Mouse (Mus musculus): ENCODE measurements around the gene Vill.

Gene Vill

DNA sequence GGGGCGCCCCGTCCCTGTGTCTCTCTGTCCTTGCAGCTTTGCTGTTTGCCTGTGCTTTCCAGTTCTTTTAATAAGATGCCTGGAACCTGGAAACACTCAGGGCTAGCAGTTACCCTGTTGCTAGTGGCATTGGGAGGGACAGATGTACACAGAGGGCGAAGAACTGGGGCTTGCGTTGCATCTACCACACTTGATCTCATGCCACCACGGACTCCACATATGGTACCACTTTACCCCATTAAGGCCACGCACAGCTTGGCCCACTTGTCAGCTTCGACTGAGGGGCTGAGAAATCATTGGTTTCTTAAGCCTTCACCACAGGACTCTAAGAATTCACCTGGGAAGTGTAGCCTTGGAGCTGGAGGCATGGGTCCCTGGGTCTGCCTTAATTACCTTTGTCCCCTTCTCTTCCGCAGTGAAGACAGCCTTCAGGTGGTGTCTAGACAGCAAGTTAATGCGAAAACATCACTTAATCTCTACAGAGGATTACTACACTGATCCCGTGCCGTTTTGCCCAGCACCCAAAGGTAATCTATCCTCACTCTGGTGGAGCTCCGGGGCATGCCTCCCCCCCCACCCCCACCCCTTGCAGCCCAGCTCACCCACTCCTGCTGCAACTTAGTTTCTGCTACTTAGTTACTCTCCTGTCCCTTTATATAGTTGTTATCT is 57.2 kb downstream of the Vill start:
- DNase-seq (ENCODE audit: low spot score in 2 of 2) = no peak

- DNase-seq (ENCODE audit: low spot score in 2 of 2) = no peak
These were observed 58.1 kb downstream of the Vill start for GRCm38 (mm10) chr9:119110640-119111039.

DNA sequence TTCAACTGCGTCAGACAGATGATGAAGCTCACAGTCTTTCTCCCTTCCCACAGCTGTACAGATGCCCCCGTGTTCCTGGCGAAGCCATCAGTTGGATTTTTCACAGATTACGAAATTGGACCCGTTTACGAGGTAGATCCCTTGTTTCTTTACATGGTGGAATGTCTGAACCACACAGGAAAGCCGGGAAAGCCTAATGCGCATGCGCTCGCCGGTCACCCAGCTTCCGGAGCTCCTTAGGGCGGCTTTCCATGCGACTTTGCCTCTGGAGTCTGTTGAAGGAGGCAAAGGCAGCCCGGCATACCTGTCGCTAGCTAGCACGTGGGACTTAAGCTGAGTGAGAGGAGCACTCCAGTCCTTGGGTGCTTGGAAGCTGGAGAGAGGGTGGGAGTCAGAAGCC is 62.3 kb downstream of the Vill start:
- DNase-seq (ENCODE audit: low spot score in 2 of 2) = no peak

GRCm38 (mm10) chr9:119119409-119120167 is 67.0 kb downstream of the Vill start:
- no peak for DNase-seq (ENCODE audit: low spot score in 2 of 2)

DNA sequence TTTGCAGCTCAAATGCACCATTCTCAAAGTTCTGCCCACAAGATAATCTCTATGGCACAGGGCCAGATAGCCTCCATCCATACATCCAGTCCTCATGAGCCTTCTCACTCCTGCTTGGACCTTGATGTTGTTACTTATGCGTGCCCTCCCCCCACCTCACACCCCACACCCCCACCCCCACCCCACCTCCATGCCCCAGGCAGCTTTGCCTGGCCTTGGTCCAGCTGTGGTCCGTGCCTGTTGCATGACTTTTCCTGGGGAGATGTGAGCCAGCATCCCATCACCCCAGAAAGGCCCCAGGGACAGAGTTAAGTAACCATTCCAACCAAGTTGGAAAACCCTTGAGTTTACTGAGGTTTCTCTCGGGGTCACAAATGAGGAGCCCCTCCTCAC is 67.6 kb downstream of the Vill start:
- no peak for DNase-seq (ENCODE audit: low spot score in 2 of 2)

All from heart, adult 9 months (tissue).